Mouse (Mus musculus): ENCODE data around the gene Trim3.

Gene Trim3

DNA sequence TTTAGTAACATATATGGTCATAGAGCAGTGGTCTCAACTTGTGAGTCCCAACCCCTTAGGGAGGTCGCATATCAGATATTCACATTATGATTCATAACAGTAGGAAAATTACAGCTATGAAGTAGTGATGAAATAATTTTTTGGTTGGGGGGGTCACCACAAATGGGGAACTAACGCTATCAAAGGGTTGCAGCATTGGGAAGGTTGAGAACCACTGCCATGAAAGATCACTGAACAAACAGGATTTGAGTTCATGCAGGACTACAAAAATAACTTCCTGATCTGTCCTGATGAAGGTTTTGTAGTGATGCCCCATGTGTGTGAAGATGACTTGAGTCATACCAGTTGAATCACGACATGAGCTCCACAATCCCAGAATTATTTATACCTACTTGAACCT, 24.9 kb downstream of the Trim3 start:
- no peak for DNase-seq (ENCODE audit: low spot score)

DNA sequence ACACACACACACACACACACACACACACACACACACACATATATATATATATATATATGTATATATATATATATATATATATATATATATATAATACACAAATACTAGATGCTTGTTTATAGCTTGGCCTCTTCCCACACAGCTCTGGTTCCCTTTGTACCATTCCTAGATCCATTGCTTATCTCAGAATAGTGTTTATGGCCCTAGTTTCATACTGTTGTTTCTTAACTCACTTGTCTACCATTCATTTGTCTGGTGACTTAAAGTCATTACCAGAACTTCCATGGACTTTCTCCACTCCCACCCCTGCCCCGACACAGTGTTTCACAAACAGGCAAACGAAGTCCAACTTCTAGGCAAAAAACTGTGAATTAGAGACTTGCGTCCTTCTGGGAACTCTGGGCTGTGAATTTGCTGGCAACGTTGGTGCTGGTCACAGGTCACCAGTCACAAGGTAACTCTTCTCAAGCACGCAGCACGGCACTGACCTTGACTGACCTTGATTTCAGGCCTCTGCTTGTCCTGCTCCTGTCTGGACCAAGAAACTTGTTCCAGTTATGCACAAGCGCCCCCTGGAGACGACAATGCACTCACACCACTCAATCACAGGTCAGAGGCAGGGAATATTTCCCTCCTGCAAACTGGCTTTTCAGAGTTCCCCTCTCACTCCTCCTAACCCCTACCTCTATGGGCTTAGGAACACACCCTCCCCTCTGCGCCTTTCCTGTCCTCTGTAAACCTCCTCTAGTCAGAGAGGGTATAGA, 30.3 kb downstream of the Trim3 start:
- DNase-seq (ENCODE audit: low spot score), result peak; percentile 73

DNA sequence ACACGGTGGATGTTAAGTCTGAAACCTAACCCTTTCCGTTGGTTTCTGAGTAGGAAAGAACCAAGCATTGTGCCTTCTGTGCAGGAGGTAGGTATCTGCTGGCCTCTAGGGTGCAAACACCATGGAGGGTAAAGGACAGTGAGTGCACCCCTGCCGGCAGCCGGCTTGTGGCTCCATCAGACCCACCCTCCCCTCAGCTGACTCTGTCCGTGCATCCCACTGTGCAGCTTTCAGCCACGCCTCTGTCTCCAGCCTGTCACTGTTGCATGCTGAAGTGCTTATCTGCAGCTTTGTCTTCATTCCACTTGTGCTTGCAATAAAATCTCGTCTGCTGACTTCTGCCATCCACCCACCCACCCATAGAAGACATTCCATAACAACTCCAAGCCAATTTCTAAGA, 43.3 kb downstream of the Trim3 start:
- DNase-seq (ENCODE audit: low spot score), result no peak

DNA sequence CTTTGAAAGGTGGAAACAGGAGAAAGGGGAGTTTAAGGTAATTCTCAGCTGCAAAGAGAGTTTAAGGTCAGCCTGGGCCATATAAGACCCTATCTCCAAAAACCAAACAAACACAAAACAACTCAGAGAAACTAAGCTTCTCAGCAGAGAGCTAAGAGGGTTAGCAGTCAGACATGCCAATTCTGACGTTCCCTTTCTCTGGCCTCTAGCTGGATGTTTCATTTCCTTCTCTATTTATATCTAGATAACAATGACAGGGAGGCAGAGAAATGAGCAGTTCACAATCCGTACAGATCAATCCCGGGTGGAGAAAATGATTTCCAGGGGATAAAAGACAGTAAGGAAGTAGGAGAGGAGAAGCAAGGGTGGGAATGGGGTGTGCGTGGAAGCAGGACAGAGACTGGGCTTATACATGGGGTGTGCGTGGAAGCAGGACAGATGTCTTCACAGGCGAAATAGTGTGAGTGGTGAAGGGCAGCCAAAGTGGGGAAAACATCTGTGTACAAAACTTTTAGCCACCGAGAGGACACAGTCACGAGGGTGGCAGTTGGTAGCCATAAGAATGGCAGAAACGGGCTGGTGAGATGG, 45.0 kb downstream of the Trim3 start:
- DNase-seq (ENCODE audit: low spot score), result no peak

DNA sequence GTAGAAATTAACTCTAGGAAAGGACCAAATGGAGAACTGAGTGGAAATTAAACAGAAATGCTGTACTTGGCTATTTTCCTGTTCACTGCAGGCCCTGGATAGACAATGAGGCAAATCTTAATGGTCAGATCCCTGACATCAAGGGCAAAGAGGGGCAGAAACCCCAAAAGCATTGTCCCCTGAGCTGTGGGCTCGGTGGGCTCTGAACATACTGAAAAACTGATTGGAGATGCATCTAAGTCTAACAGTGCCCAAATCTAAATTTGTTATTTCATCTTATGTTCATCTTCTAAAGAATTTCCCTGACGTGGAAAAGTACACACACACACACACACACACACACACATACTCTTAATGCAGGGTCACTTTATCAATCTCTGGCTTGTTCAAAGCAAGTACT, 51.4 kb downstream of the Trim3 start:
- no peak for DNase-seq (ENCODE audit: low spot score)

DNA sequence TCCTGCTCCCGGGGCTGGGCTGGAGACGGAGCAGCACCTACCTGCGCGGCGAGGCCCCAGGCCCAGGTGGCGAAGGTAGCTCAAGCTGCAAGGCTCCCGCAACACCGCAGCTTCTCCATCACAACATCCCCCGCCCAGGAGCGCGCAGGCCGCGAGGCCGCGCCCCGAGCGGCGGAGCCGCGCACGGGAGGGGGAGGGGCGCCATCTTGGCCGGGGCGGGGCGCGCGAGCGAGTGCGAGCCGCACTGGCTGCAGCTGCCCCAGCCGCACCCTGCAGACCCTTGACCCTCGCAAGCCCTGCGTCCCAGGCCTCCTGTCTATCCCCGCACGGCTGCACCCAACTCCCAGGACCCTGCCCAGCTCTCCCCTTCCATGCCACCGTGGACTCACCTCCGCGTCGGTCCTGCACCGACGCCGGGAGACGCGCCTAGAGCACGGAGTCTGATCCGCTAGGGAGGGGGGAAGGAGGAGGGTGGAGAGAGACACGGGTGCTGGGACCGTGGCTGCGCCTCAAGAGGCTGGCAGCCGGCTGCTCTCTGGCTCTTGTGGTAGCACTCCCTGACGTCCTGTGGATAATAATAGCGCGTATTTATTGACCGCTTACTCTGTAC, 52.2 kb downstream of the Trim3 start, which contains the start of gene Apbb1:
Gene Apbb1, minus strand, starts transcription at position 560 of the 610 bp plus-strand sequence.
- peak; percentile 43 for DNase-seq (ENCODE audit: low spot score)

DNA sequence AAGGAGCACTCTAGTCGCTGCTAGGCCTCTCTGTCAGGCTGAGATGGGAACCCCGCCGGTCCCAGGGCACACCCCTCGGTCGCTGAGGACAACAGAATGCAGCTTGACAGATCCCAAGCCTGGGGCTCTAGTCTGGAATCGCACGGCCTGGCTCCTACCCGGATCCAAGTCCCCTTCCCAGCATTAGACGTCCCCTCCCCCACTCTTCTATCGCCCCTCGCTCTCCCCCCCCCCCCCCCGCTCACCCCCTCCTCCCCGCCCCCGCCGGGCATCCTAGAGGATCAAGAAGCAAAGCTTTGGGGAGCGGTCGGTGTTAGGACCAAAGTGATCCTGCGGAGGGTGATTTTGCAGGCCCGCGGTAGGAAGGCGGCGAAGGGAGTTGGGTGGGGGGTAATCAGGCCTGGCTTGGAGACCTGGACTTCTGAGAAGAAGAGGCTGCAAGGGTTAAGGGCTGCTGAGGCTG, 52.7 kb downstream of the Trim3 start:
- DNase-seq (ENCODE audit: low spot score), result no peak

DNA sequence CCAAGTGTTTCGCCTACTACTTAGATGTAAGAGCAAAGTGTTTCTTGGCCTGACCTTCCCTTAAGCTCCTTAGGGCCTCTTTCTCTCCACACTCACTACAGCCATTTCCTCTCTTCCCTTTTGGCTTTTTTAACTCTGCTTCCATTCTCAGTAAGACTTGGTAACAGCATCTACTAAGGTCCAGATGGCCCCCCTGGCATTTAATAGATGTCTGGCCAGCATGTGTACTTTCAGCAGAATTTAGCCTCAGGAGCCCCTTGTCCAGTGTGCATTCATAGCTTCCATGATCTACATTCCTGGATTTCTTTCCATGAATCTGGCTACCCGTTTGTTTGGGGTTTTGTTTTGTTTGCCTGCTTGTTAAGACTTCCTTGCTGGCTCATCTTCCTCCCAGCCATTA, 54.9 kb downstream of the Trim3 start:
- no peak for DNase-seq (ENCODE audit: low spot score)

DNA sequence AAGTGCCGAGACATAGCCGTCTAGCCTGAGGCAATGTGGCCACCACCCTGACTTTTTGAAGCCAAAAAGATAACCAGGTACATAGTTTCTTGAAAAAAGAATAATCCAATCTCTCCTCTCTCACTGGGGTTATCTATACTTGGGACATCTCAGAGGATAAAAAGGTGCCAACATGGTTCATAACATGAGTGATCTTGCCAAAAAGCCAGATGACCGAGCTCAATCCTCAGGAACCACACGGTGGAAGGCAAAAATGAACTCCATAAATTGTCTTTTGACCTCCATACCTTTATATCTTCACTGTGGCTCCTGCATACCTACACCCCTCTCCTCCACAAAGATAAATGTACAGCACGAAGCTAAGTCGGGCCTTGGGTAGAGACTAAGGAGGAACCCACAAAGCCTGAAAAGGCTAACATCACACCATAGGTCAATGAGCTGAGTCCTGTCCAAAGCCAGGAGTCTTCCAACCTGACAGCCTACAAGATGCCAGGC, 55.9 kb downstream of the Trim3 start:
- DNase-seq (ENCODE audit: low spot score), result no peak

DNA sequence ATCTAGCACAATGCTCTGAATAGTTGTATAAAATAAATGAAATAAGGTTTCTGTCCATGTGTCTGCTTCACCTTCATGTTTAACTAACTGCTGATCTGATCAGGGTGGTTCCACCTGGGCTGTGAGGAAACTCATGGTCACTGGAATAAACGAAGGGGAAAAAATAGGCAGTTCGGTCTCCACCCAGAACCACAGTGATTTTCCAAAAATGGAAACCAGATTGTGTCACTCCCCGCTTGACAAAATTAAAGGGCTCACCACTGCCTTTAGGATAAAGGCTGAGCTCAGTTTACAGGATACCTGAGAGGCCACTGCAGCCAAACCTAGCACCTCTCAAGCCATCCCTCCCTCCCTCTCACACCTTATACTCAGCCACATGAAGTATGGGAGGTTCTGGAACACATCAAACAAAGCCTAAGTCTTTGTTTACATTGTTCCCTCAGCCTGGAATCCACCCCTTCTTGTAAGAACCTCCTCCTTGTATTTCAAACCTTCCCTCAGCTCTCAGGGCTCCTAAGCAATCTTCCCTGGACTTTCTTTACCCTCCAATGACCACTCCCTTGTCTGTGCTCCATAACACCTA, 57.1 kb downstream of the Trim3 start:
- no peak for DNase-seq (ENCODE audit: low spot score)

DNA sequence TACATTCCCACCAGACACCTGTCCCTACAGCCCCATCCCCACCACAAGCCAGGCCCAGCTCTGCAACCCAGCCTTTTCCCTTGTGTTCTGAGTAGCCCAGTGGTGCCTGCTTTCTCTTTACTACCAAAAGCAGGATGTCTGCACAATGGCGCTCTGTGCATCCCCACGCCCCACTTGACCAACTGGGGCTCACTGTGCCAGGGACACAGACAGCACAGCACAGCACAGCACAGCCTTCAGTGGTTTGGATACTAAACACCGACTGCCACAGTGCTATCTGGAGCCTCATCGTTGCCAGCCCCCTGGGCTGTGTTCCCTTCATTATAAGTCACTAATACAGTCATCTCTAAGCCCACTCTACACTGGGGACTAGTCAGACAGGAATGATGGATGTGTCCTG, 58.8 kb downstream of the Trim3 start:
- DNase-seq (ENCODE audit: low spot score), result no peak

DNA sequence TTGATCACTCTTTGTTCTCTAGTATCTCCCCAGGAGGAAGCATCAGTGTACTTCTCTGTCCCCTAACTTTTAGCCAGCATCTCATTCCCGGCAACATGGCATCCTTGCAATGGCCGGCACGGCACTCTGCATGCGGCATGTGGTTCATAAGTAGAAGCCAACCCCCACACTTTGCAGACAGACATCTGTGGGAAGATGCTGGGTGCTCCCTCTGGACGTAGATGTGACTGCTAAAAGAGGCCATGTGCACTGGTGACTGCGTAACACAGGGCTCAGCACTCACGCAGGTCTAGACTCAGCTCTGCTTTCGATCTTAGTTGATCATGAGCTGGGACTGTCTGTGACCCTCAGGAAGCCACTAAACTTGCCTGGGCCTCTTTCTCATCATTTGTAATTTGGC, 60.4 kb downstream of the Trim3 start:
- DNase-seq (ENCODE audit: low spot score), result no peak

DNA sequence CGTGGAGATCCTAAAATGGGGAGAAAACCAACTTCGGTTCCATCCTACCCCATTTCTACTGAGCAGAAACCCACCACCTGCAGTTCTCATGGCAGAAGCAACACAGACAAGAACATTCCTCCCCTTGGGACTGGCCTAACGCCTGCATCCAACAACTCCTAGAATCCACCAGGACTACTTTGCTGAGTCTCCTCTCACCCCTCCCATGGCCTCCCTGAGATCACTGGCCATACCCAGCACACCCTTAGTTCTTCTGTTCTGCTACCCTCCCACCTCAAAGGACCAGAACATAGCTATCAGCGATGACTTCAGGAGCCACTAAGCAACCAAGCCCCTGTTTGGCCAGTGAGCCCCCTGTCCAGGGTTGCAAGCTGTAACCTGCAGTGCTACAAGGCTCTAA, 62.6 kb downstream of the Trim3 start:
- no peak for DNase-seq (ENCODE audit: low spot score)

DNA sequence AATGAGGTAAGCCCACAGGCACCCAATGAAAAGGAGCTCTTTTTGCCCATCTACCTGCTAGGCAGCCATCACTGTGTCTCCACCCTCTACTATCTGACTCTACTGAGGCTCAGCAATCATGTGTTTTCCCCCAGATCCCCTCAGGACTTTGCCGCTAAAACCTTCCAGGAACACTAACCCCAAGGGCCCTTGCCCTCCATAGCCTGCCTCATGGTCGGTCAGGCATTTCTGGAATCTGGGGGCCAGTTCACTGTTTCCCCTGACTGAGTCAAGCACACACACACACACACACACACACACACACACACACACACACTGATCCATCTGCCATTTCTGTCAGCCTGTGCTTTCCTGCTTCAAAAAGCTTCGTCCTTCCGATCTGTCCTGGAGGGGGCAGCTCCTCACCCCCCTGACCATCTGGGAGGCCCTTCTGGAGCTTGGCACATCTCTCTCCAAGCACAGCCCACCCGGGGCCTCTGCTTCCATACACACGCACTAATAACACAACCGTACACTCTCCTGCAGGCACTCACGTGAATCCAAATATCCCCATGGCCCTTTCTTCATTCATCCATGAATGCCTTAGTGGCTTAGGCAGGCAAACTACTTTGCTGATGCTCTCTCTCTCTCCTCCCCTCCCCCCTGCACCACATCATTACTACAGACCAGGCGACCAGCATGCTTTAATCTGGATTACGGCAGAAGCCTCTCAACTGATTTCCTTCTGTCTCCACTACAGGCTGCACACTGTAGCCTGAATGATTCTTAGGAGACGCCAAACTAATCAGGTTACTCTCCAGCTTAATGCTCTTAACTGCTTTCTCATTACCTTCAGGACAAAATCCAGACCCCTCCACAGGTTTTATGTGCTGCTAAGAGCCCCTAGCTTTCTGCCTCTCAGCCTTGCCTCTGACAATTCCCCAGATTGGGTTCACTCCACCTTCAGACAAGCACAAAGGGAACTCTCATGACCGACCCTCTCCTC, 63.6 kb downstream of the Trim3 start:
- DNase-seq (ENCODE audit: low spot score), result no peak

DNA sequence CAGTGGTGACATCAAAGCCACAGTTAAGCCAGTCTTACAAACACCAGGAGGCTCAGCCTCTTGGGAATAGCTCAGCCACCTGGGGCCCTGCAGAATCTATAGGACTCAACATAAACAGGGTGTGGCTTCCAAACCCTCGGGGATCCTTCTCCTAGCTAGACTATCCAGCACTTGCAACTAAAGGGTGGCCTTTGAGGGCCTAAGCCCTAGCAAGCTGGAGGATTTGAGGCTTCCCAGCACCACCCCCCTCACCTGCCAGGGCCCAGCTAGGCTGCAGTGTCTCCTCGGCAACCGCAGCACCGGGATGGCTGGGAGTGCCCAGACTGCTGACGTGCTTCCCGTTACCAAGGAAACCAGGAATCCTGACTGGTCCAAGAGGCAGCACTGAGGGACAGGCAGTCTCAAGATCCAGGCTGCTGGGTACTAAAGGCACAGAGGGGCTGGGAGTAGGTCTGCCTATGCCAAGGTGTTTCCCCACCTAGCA, 64.3 kb downstream of the Trim3 start:
- DNase-seq (ENCODE audit: low spot score), result no peak

DNA sequence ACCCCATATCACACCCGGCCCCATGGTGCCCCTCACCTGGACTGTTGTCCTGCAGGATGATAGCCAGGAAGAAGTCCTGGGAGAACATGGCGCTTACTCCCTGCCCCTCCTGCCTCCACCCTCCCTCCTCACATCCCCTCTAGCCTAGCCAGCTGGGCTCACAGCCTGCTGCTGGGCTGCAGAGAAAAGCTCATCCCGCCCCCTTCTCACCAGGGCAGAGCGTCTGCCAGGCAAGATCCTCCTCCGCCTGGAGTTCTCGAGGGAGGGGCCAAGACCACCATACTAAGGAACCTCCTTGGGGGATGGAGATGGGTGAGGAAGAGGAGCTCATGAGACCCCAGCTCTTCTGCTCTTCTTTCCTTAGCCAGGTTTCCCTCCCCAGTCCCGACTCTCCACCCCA, 64.8 kb downstream of the Trim3 start:
- DNase-seq (ENCODE audit: low spot score), result no peak

DNA sequence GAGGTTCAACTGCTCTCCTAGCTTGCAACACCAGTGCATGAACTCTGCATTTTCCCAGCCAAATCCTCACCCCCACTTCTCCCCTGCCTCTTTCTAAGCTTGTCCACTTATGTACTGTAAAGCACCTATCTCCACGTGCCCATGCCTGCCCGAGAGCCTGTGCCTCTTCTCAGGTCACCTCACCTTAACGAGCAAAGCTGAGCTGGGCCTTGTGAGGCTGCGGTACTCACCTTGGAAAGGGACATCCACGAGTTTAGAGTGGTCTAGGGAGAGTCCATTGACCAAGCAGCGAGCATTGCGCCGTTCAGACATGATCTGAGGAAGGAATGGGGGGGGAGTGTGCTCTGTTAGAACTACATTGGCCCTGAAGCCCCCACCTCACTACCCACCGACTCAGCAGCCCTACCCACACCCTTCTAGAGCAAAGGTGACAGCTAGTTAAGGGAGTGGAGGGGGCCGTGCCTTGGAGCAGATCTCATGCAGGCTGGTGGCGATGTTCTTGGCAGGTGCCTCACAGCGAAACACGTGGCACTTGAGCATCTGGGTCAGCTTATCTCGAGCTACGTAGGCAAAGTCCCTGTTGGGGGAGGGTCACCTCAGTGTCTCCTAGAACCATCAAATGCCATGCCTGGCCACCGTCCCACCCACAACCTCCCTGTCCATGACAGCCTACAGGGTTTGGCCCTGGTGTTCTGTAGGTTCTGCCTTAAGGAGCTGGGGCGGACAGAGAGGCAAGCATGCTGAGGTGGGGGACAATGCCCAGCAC, 68.1 kb downstream of the Trim3 start:
- no peak for DNase-seq (ENCODE audit: low spot score)

DNA sequence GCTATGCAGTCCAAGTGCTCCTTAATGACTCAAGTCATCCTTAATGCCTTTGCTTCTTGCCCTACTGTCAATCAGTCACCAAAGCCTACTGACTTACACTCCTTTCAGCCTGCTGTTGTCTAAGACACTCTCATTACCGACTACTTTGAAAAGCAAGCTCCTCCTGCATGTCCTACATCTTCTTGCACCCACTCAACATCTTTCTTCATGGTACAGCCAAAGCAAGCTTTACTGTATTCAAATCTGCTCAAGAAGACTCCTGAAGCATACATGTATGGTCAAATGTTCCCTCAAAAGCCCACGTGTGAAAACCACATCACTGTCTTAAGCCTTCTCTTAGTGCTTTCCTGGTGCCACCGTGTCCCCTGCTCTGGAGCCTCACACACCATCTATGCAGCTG, 70.0 kb downstream of the Trim3 start:
- DNase-seq (ENCODE audit: low spot score), result no peak

DNA sequence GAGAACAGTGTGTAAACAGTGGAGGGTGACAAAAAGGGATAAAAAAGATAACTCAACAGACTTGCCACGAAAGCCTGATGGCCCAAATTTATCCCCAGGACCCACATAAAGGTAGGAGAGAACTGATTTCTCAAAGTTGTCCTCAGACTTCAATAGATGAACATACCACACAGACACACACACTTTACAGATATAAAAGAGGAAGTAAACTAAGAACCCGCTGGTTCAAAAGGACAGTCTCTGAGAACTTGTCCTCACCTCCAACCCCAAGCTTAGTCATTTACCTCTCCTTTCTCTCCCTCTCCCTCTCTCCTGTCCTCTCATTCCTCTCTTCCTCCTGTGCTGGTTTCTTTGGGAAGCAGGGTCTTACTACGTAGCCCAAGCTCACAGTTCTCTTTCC, 71.1 kb downstream of the Trim3 start:
- no peak for DNase-seq (ENCODE audit: low spot score)

DNA sequence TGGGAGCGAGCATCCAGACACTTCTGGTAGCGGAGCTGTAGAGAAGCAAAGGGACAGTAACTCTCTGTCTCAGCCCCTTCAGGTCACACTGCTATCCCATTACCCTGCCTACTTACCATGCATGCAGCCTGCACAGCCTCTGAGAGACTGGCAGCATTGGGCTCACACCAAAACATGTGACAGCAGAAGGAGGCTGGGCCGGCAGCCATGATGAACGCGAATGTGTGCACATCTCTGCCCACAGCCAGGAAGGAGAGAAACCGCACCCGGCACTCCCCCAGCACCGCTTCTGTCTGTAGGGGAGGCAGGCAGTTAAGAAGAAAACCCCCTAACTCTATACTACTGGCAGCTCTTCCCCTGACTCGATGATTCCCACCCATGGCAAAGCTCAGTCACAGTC, 74.4 kb downstream of the Trim3 start:
- DNase-seq (ENCODE audit: low spot score), result no peak

DNA sequence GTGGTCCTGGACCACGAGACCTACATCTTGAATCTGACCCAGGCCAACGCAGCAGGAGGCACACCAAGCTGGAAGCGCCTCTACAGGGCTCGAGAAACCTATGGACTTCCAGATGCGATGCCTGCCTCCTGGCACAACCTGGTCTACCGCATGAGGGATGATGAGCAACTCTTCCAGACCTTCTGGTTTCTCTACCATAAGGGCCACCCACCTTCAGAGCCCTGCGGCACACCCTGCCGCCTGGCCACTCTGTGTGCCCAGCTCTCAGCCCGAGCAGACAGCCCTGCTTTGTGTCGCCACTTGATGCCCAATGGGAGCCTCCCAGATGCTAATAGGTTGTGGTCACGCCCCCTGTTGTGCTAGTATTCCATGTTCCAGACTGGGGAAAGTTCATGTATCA, 75.7 kb downstream of the Trim3 start:
- no peak for DNase-seq (ENCODE audit: low spot score)
